Mouse (Mus musculus) midbrain, embryonic 14.5 days (tissue): ENCODE data around the gene Axin1. TPM values are rescaled to one million over a fixed set of nuclear protein-coding genes. Genes with fewer than 3 reads are reported as not detected.
A peak's percentile ranks its signal among the peaks of the same experiment; 100 is the strongest.

Experiments used
- ATAC-seq: fragments of 200-750 bp; cut with Nextera tagmentation; 2 replicates; pipeline ENCODE4 v1.8.0; 2017; ENCODE audit warnings: moderate number of reproducible peaks, moderate library complexity; ENCODE audit not compliant: low FRiP score, low TSS enrichment
- DNase-seq: peaks from one replicate; pipeline ENCODE4 v3.0.0-alpha.2; 2015
- H3K27ac ChIP-seq: fragments of 300-500 bp; sonication (generic); replicated peaks from 2 replicates; pipeline ENCODE4 v1.5.1; 2014; ENCODE audit warnings: mild to moderate bottlenecking, low read depth, low read length, moderate library complexity
- H3K27me3 ChIP-seq: fragments of 300-500 bp; sonication (generic); 2 replicates; pipeline ENCODE4 v1.6.1; 2014; ENCODE audit warnings: low read length, control low read depth, mixed read lengths; ENCODE audit not compliant: control insufficient read depth, insufficient read depth
- H3K36me3 ChIP-seq: fragments of 300-500 bp; sonication (generic); 2 replicates; pipeline ENCODE4 v1.6.1; 2014; ENCODE audit warnings: low read length, control low read depth; ENCODE audit not compliant: control insufficient read depth, insufficient read depth
- H3K4me1 ChIP-seq: fragments of 300-500 bp; sonication (generic); 2 replicates; pipeline ENCODE4 v1.6.1; 2014; ENCODE audit warnings: mild to moderate bottlenecking, antibody characterized with exemption, low read length, control low read depth; ENCODE audit not compliant: control insufficient read depth, insufficient read depth
- H3K4me2 ChIP-seq: fragments of 300-500 bp; sonication (generic); 2 replicates; pipeline ENCODE4 v1.6.1; 2014; ENCODE audit warnings: mild to moderate bottlenecking, low read length, moderate library complexity
- H3K4me3 ChIP-seq: fragments of 300-500 bp; sonication (generic); replicated peaks from 2 replicates; pipeline ENCODE4 v1.5.1; 2014; ENCODE audit warnings: low read depth, low read length
- H3K9ac ChIP-seq: fragments of 300-500 bp; sonication (generic); replicated peaks from 2 replicates; pipeline ENCODE4 v1.6.1; 2014; ENCODE audit warnings: mild to moderate bottlenecking, low read length, moderate library complexity
- H3K9me3 ChIP-seq: fragments of 300-500 bp; sonication (generic); 2 replicates; pipeline ENCODE4 v1.6.1; 2016; ENCODE audit warnings: low read length, control low read depth, mixed read lengths; ENCODE audit not compliant: control insufficient read depth
- WGBS: fragments of 180-500 bp; shearing (Covaris S2); extraction: QIAGEN DNeasy Blood & Tissue Kit; methylation state at CpG from one replicate; pipeline ENCODE4 v1.1.7; 2014; 5-methylcytosine and 5-hydroxymethylcytosine counted together
- polyA plus RNA-seq: library from polyadenylated mRNA; unstranded; fragments of >200 nt; fragmentation: Nextera tagmentation; extraction: Ambion mirVana; gene quantifications from 2 replicates; pipeline ENCODE4 v1.2.1, GENCODE M21; 2014

Gene Axin1
- polyA plus RNA-seq, 1 experiment from 2014 or later = 16.9 TPM

GRCm38 (mm10) chr17:26115205-26115898, 23.1 kb upstream of the Axin1 start:
- WGBS = 84% methylated on average over 7 of the region's 7 CpGs
- Histone ChIP-seq H3K9ac (no peak overlapping the region), H3K27ac (no peak overlapping the region), H3K36me3 (no peaks in the 10 kb centered on the region), H3K4me2 (no peak overlapping the region), H3K9me3 (no peaks in the 10 kb centered on the region), H3K27me3 (peaks cover 49% of the 10 kb centered on the region), H3K4me1 (peaks cover 7% of the 10 kb centered on the region), H3K4me3 (no peak overlapping the region)
- DNase-seq (no peak), ATAC-seq (no peak)

- H3K4me1 ChIP-seq = peaks cover 5% of the 10 kb centered on the region
- H3K27ac ChIP-seq = no peak overlapping the region
- DNase-seq (no peak), ATAC-seq (no peak)
- H3K36me3 ChIP-seq = no peaks in the 10 kb centered on the region
- H3K9ac ChIP-seq = no peak overlapping the region
- no peaks in the 10 kb centered on the region for H3K9me3 ChIP-seq
- H3K27me3 ChIP-seq = peaks cover 48% of the 10 kb centered on the region
- 80% methylated on average over 3 of the region's 3 CpGs for WGBS
- H3K4me2 ChIP-seq = no peak overlapping the region
- no peak overlapping the region for H3K4me3 ChIP-seq
Observed at GRCm38 (mm10) chr17:26115956-26116487, 22.5 kb upstream of the Axin1 start.

- H3K9me3 ChIP-seq = no peaks in the 10 kb centered on the region
- no peak overlapping the region for H3K27ac ChIP-seq
- no peak for ATAC-seq
- peaks cover 41% of the 10 kb centered on the region for H3K27me3 ChIP-seq
- no peak overlapping the region for H3K4me3 ChIP-seq
- WGBS = 87% methylated on average over 17 of the region's 17 CpGs
- no peaks in the 10 kb centered on the region for H3K36me3 ChIP-seq
- no peak overlapping the region for H3K4me2 ChIP-seq
- peaks cover 5% of the 10 kb centered on the region for H3K4me1 ChIP-seq
- no peak overlapping the region for H3K9ac ChIP-seq
- DNase-seq = no peak
Observed at GRCm38 (mm10) chr17:26116503-26117258, 21.8 kb upstream of the Axin1 start.

- no peaks in the 10 kb centered on the region for H3K36me3 ChIP-seq
- H3K4me2 ChIP-seq = no peak overlapping the region
- H3K27ac ChIP-seq = no peak overlapping the region
- WGBS = 47% methylated on average over 33 of the region's 33 CpGs
- DNase-seq (peak; percentile 82), ATAC-seq (no peak; the same call in 1 of the 2 replicates)
- H3K9ac ChIP-seq = no peak overlapping the region
- peaks cover 22% of the 10 kb centered on the region for H3K27me3 ChIP-seq
- H3K4me3 ChIP-seq = no peak overlapping the region
- H3K4me1 ChIP-seq = peaks cover 9% of the 10 kb centered on the region
- no peaks in the 10 kb centered on the region for H3K9me3 ChIP-seq
Observed at GRCm38 (mm10) chr17:26119766-26120710, 18.4 kb upstream of the Axin1 start.

GRCm38 (mm10) chr17:26122431-26123140, 15.9 kb upstream of the Axin1 start:
- Histone ChIP-seq H3K4me1 (peaks cover 9% of the 10 kb centered on the region), H3K27me3 (0 out of 2 replicates have a peak, but pooled peaks cover 5% of the 10 kb centered on the region), H3K4me3 (no peak overlapping the region), H3K27ac (no peak overlapping the region), H3K4me2 (no peak overlapping the region), H3K9me3 (no peaks in the 10 kb centered on the region), H3K36me3 (peaks cover 24% of the 10 kb centered on the region), H3K9ac (no peak overlapping the region)
- 54% methylated on average over 5 of the region's 5 CpGs for WGBS
- ATAC-seq = no peak
- no peak for DNase-seq

- WGBS = 0% methylated on average over 32 of the region's 32 CpGs
- H3K4me1 ChIP-seq = peaks cover 9% of the 10 kb centered on the region
- H3K9me3 ChIP-seq = no peaks in the 10 kb centered on the region
- H3K27me3 ChIP-seq = 0 out of 2 replicates have a peak, but pooled peaks cover 5% of the 10 kb centered on the region
- 0 out of 2 replicates have a peak within 1 kb of the TSS, but pooled peaks have one; percentile 41 for H3K27ac ChIP-seq
- H3K9ac ChIP-seq = peak within 1 kb of the TSS; percentile 73
- peaks cover 31% of the 10 kb centered on the region for H3K36me3 ChIP-seq
- peak within 1 kb of the TSS; percentile 90 for H3K4me3 ChIP-seq
- ATAC-seq (peak; percentile 92), DNase-seq (peak; percentile 99)
- H3K4me2 ChIP-seq = peak within 1 kb of the TSS; percentile 86
Observed at GRCm38 (mm10) chr17:26123267-26123684, 15.2 kb upstream of the Axin1 start, which contains the start of gene Mrpl28. Mrpl28 (plus strand) TSS chr17:26123500.

- Histone ChIP-seq H3K4me3 (peak overlapping the region; percentile 90), H3K4me2 (peak overlapping the region; percentile 86), H3K9ac (no peak overlapping the region), H3K27me3 (no peaks in the 10 kb centered on the region), H3K36me3 (peaks cover 43% of the 10 kb centered on the region), H3K4me1 (peaks cover 9% of the 10 kb centered on the region), H3K9me3 (no peaks in the 10 kb centered on the region), H3K27ac (no peak overlapping the region)
- no peak for DNase-seq
- ATAC-seq = no peak
- WGBS = 90% methylated on average over 7 of the region's 7 CpGs
Observed at GRCm38 (mm10) chr17:26124560-26124959, 13.9 kb upstream of the Axin1 start.
